Mouse (Mus musculus): ENCODE results near the gene Mocs2.

GRCm38 (mm10) chr13:114834580-114834979 lies 16.5 kb downstream of the Mocs2 start:
- TF ChIP-seq CTCF (conservative IDR thresholded peaks at IDR 0.05; ENCODE audit: low read length) (no peak), POU5F1 (IDR thresholded peaks at IDR 0.05; ENCODE audit: borderline replicate concordance, low read length) (no peak)
